Mouse (Mus musculus): ENCODE measurements at regions not wholly inside any gene's neighbourhood (a gene's known extent, or its start where the extent isn't known, plus 50 kb on each side); places are given as distances from the start of the nearest gene placed in this dataset.

- H3K36me3 ChIP-seq (ENCODE audit: control insufficient read depth, insufficient read depth, low read length) = no peaks in the 10 kb centered on the region
- H3K4me2 ChIP-seq = no peak overlapping the region
- ATAC-seq (replicated peaks; ENCODE audit: insufficient number of reproducible peaks, low FRiP score, low TSS enrichment) = no peak
- H3K27me3 ChIP-seq (ENCODE audit: control insufficient read depth, insufficient read depth, low read length) = no peaks in the 10 kb centered on the region
- H3K4me1 ChIP-seq (ENCODE audit: control insufficient read depth, insufficient read depth, low read length) = 0 out of 2 replicates have a peak, but pooled peaks cover 6% of the 10 kb centered on the region
- no peak overlapping the region for H3K27ac ChIP-seq (ENCODE audit: low read depth, low read length)
- H3K9ac ChIP-seq (ENCODE audit: low read depth, low read length) = no peak overlapping the region
- H3K9me3 ChIP-seq (replicated peaks; ENCODE audit: control insufficient read depth, low read length) = no peaks in the 10 kb centered on the region
- 54% methylated on average over 3 of the region's 3 CpGs for WGBS (ENCODE audit: insufficient replicate concordance)
- H3K4me3 ChIP-seq (ENCODE audit: low read depth, low read length) = no peak overlapping the region
Observed at GRCm38 (mm10) chr8:128003881-128004286, 354.5 kb upstream of the Nrp1 start.

- H3K9ac ChIP-seq (ENCODE audit: low read depth, low read length) = no peak overlapping the region
- H3K4me3 ChIP-seq (ENCODE audit: low read depth, low read length) = no peak overlapping the region
- no peak for ATAC-seq (replicated peaks; ENCODE audit: insufficient number of reproducible peaks, low FRiP score, low TSS enrichment)
- H3K36me3 ChIP-seq (ENCODE audit: control insufficient read depth, insufficient read depth, low read length) = no peaks in the 10 kb centered on the region
- H3K27me3 ChIP-seq (ENCODE audit: control insufficient read depth, insufficient read depth, low read length) = no peaks in the 10 kb centered on the region
- H3K27ac ChIP-seq (ENCODE audit: low read depth, low read length) = no peak overlapping the region
- no peak overlapping the region for H3K4me2 ChIP-seq
- H3K4me1 ChIP-seq (ENCODE audit: control insufficient read depth, insufficient read depth, low read length) = no peaks in the 10 kb centered on the region
- WGBS (ENCODE audit: insufficient replicate concordance) = 82% methylated on average over 6 of the region's 6 CpGs
- no peaks in the 10 kb centered on the region for H3K9me3 ChIP-seq (replicated peaks; ENCODE audit: control insufficient read depth, low read length)
Observed at GRCm38 (mm10) chr8:128009393-128010010, 348.9 kb upstream of the Nrp1 start.

- Histone ChIP-seq H3K9ac (ENCODE audit: low read depth, low read length) (no peak overlapping the region), H3K4me3 (ENCODE audit: low read depth, low read length) (no peak overlapping the region), H3K9me3 (replicated peaks; ENCODE audit: control insufficient read depth, low read length) (no peaks in the 10 kb centered on the region), H3K27me3 (ENCODE audit: control insufficient read depth, insufficient read depth, low read length) (no peaks in the 10 kb centered on the region), H3K36me3 (ENCODE audit: control insufficient read depth, insufficient read depth, low read length) (no peaks in the 10 kb centered on the region), H3K4me1 (ENCODE audit: control insufficient read depth, insufficient read depth, low read length) (no peaks in the 10 kb centered on the region), H3K4me2 (no peak overlapping the region), H3K27ac (ENCODE audit: low read depth, low read length) (no peak overlapping the region)
- no peak for ATAC-seq (replicated peaks; ENCODE audit: insufficient number of reproducible peaks, low FRiP score, low TSS enrichment)
- 55% methylated on average over 8 of the region's 8 CpGs for WGBS (ENCODE audit: insufficient replicate concordance)
Observed at GRCm38 (mm10) chr8:128017171-128017570, 341.2 kb upstream of the Nrp1 start.

GRCm38 (mm10) chr8:128023661-128024060, 334.7 kb upstream of the Nrp1 start:
- no peak for ATAC-seq (replicated peaks; ENCODE audit: insufficient number of reproducible peaks, low FRiP score, low TSS enrichment)
- Histone ChIP-seq H3K27me3 (ENCODE audit: control insufficient read depth, insufficient read depth, low read length) (no peaks in the 10 kb centered on the region), H3K4me3 (ENCODE audit: low read depth, low read length) (no peak overlapping the region), H3K4me1 (ENCODE audit: control insufficient read depth, insufficient read depth, low read length) (peaks cover 13% of the 10 kb centered on the region), H3K27ac (ENCODE audit: low read depth, low read length) (no peak overlapping the region), H3K9me3 (replicated peaks; ENCODE audit: control insufficient read depth, low read length) (no peaks in the 10 kb centered on the region), H3K9ac (ENCODE audit: low read depth, low read length) (no peak overlapping the region), H3K36me3 (ENCODE audit: control insufficient read depth, insufficient read depth, low read length) (no peaks in the 10 kb centered on the region), H3K4me2 (no peak overlapping the region)
- 59% methylated on average over 2 of the region's 2 CpGs for WGBS (ENCODE audit: insufficient replicate concordance)

- Histone ChIP-seq H3K27me3 (ENCODE audit: control insufficient read depth, insufficient read depth, low read length) (no peaks in the 10 kb centered on the region), H3K4me1 (ENCODE audit: control insufficient read depth, insufficient read depth, low read length) (peaks cover 13% of the 10 kb centered on the region), H3K9me3 (replicated peaks; ENCODE audit: control insufficient read depth, low read length) (no peaks in the 10 kb centered on the region), H3K36me3 (ENCODE audit: control insufficient read depth, insufficient read depth, low read length) (no peaks in the 10 kb centered on the region), H3K4me2 (no peak overlapping the region), H3K9ac (ENCODE audit: low read depth, low read length) (no peak overlapping the region), H3K4me3 (ENCODE audit: low read depth, low read length) (no peak overlapping the region), H3K27ac (ENCODE audit: low read depth, low read length) (0 out of 2 replicates have a peak overlapping the region, but pooled peaks have one; percentile 2)
- ATAC-seq (replicated peaks; ENCODE audit: insufficient number of reproducible peaks, low FRiP score, low TSS enrichment) = peak; percentile 22; the same call in 1 of the 2 replicates
- 40% methylated on average over 1 of the region's 2 CpGs for WGBS (ENCODE audit: insufficient replicate concordance)
Observed at GRCm38 (mm10) chr8:128024774-128025222, 333.6 kb upstream of the Nrp1 start.

- Histone ChIP-seq H3K4me2 (no peak overlapping the region), H3K4me1 (ENCODE audit: control insufficient read depth, insufficient read depth, low read length) (peaks cover 13% of the 10 kb centered on the region), H3K9ac (ENCODE audit: low read depth, low read length) (no peak overlapping the region), H3K27ac (ENCODE audit: low read depth, low read length) (peak overlapping the region; percentile 58), H3K36me3 (ENCODE audit: control insufficient read depth, insufficient read depth, low read length) (no peaks in the 10 kb centered on the region), H3K4me3 (ENCODE audit: low read depth, low read length) (no peak overlapping the region), H3K9me3 (replicated peaks; ENCODE audit: control insufficient read depth, low read length) (no peaks in the 10 kb centered on the region), H3K27me3 (ENCODE audit: control insufficient read depth, insufficient read depth, low read length) (no peaks in the 10 kb centered on the region)
- ATAC-seq (replicated peaks; ENCODE audit: insufficient number of reproducible peaks, low FRiP score, low TSS enrichment) = no peak; the same call in 1 of the 2 replicates
- 46% methylated on average over 7 of the region's 7 CpGs for WGBS (ENCODE audit: insufficient replicate concordance)
Observed at GRCm38 (mm10) chr8:128025251-128025856, 333.1 kb upstream of the Nrp1 start.

GRCm38 (mm10) chr8:128026981-128027380, 331.4 kb upstream of the Nrp1 start:
- ATAC-seq (replicated peaks; ENCODE audit: insufficient number of reproducible peaks, low FRiP score, low TSS enrichment) = no peak
- no peak overlapping the region for H3K4me2 ChIP-seq
- H3K27ac ChIP-seq (ENCODE audit: low read depth, low read length) = no peak overlapping the region
- H3K36me3 ChIP-seq (ENCODE audit: control insufficient read depth, insufficient read depth, low read length) = no peaks in the 10 kb centered on the region
- no peak overlapping the region for H3K4me3 ChIP-seq (ENCODE audit: low read depth, low read length)
- peaks cover 13% of the 10 kb centered on the region for H3K4me1 ChIP-seq (ENCODE audit: control insufficient read depth, insufficient read depth, low read length)
- H3K27me3 ChIP-seq (ENCODE audit: control insufficient read depth, insufficient read depth, low read length) = no peaks in the 10 kb centered on the region
- H3K9ac ChIP-seq (ENCODE audit: low read depth, low read length) = no peak overlapping the region
- H3K9me3 ChIP-seq (replicated peaks; ENCODE audit: control insufficient read depth, low read length) = no peaks in the 10 kb centered on the region
- 82% methylated on average over 2 of the region's 2 CpGs for WGBS (ENCODE audit: insufficient replicate concordance)

- H3K27ac ChIP-seq (ENCODE audit: low read depth, low read length) = no peak overlapping the region
Observed at GRCm38 (mm10) chr8:128030335-128031280, 327.8 kb upstream of the Nrp1 start.

More at GRCm38 (mm10) chr8:128030335-128031280, 327.8 kb upstream of the Nrp1 start:
- no peak for ATAC-seq (replicated peaks; ENCODE audit: insufficient number of reproducible peaks, low FRiP score, low TSS enrichment)
- 74% methylated on average over 24 of the region's 24 CpGs for WGBS (ENCODE audit: insufficient replicate concordance)
- no peak overlapping the region for H3K4me2 ChIP-seq
- H3K36me3 ChIP-seq (ENCODE audit: control insufficient read depth, insufficient read depth, low read length) = no peaks in the 10 kb centered on the region
- no peak overlapping the region for H3K4me3 ChIP-seq (ENCODE audit: low read depth, low read length)
- H3K9ac ChIP-seq (ENCODE audit: low read depth, low read length) = no peak overlapping the region
- peaks cover 10% of the 10 kb centered on the region for H3K4me1 ChIP-seq (ENCODE audit: control insufficient read depth, insufficient read depth, low read length)
- no peaks in the 10 kb centered on the region for H3K27me3 ChIP-seq (ENCODE audit: control insufficient read depth, insufficient read depth, low read length)
- no peaks in the 10 kb centered on the region for H3K9me3 ChIP-seq (replicated peaks; ENCODE audit: control insufficient read depth, low read length)

Measured in heart, embryonic 11.5 days (tissue).